Mouse (Mus musculus) olfactory bulb, adult 2 months (tissue): ENCODE data around the gene Macrod1. TPM values are rescaled to one million over a fixed set of nuclear protein-coding genes. Genes with fewer than 3 reads are reported as not detected.

Source experiments
- H3K27ac ChIP-seq: fragments of 200-500 bp; 2 replicates; pipeline ENCODE4 v1.5.1; 2012; ENCODE audit warnings: low read depth, low read length; ENCODE audit not compliant: insufficient read depth
- H3K4me1 ChIP-seq: fragments of 200-500 bp; 2 replicates; pipeline ENCODE4 v1.6.1; 2012; ENCODE audit warnings: low read length; ENCODE audit not compliant: control insufficient read depth, insufficient read depth
- H3K4me3 ChIP-seq: fragments of 200-500 bp; 2 replicates; pipeline ENCODE4 v1.5.1; 2012; ENCODE audit warnings: mild to moderate bottlenecking, low read depth, low read length, moderate library complexity; ENCODE audit not compliant: insufficient read depth
- CTCF ChIP-seq: fragments of 200-500 bp; IDR thresholded peaks from 2 replicates; pipeline ENCODE4 v1.5.1; 2012; ENCODE audit warnings: low read depth, mild to moderate bottlenecking, low read length, moderate library complexity; ENCODE audit not compliant: insufficient read depth
- POLR2A ChIP-seq: fragments of 200-500 bp; IDR thresholded peaks from 2 replicates; pipeline ENCODE4 v1.6.1; 2012; ENCODE audit warnings: mild to moderate bottlenecking, low read depth, low read length, moderate library complexity; ENCODE audit not compliant: insufficient read depth
- WGBS: fragments of 180-500 bp; shearing (Covaris S2); methylation state at CpG from one replicate; pipeline ENCODE4 v1.1.7; 2018; 5-methylcytosine and 5-hydroxymethylcytosine counted together
- polyA plus RNA-seq: library from polyadenylated mRNA; stranded (reverse); fragments of >200 nt; gene quantifications from 2 replicates; pipeline ENCODE4 v1.2.4, GENCODE M21; 2012; ENCODE audit warnings: low replicate concordance; ENCODE audit not compliant: missing spikeins, insufficient read depth, insufficient read length

The Macrod1 gene
- polyA plus RNA-seq, 1 experiment: not detected

GRCm38 (mm10) chr19:7140373-7140772 lies 83.8 kb downstream of the Macrod1 start:
- TF ChIP-seq CTCF (no peak), POLR2A (no peak)
- 48% methylated on average over 6 of the region's 6 CpGs for WGBS
- H3K4me1 ChIP-seq: peaks cover 73% of the 10 kb centered on the region
- no peak overlapping the region for H3K4me3 ChIP-seq
- H3K27ac ChIP-seq: 0 out of 2 replicates have a peak overlapping the region, but pooled peaks have one; percentile 8

DNA sequence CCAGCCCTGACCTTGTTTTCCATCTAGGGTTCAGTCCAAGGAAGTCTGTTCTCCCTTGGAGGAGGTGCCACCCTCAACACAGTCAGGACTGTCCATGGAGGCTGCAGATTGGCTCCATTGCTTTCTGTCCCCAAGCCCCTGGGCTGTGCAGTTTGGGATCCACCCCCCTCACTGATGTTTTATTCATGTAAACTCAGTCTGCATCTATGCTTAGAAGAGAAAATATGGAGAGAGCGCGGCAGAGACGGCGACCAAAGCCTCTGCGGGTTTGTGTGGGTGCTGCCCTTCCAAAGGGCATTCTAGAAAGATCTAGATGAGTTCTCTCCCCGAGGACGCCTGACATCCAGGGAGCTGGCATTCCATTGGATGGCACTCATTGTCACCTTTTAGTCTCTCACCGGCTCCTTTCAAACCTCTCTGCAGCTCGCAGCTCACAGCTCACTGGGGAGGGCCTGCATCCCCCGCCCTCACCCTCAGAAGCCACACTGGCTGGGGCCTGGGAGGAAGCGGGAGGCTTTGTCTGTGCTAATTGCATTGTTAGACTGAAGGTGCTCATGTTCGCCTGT lies 84.3 kb downstream of the Macrod1 start:
- TF ChIP-seq POLR2A (no peak), CTCF (no peak)
- Histone ChIP-seq H3K4me3 (no peak overlapping the region), H3K4me1 (peaks cover 69% of the 10 kb centered on the region), H3K27ac (peak overlapping the region; percentile 59)
- WGBS: 21% methylated on average over 12 of the region's 12 CpGs

DNA sequence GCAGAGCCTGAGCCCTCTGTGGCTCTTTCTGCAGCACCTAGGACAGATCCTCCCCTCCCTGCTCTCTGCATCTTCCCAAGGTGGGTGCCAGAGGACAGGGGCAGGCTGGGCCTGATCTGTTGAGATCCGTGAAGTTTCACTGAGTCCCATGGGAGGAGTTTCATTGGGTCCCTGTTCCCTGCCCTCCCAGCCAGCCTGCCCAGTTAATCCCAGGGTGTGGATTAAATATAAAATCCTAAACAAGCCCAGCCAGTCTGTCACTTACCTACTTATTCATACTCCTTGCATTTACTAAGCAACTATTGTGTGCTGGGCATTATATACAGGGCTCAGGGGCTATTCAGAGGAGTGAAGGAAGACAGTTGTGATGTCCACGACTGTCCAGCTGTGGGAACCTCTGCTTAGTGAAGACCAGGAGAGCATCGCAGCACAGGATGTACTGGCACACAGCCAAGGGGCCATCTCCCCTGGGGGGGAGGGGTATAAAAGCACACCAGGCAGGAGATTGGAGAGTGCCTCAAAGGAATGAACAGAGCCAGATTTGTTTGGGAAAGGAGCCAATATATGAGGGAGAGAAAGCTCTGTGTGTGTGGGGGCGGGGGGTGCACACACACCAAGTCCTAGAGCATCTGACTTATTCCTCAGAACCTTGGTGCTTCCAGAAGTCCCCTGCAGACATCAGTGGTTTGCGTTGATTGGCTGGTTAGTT lies 85.8 kb downstream of the Macrod1 start:
- Histone ChIP-seq H3K4me1 (peaks cover 67% of the 10 kb centered on the region), H3K27ac (no peak overlapping the region), H3K4me3 (no peak overlapping the region)
- no peak for TF ChIP-seq CTCF
- TF ChIP-seq POLR2A: no peak
- 45% methylated on average over 5 of the region's 5 CpGs for WGBS

DNA sequence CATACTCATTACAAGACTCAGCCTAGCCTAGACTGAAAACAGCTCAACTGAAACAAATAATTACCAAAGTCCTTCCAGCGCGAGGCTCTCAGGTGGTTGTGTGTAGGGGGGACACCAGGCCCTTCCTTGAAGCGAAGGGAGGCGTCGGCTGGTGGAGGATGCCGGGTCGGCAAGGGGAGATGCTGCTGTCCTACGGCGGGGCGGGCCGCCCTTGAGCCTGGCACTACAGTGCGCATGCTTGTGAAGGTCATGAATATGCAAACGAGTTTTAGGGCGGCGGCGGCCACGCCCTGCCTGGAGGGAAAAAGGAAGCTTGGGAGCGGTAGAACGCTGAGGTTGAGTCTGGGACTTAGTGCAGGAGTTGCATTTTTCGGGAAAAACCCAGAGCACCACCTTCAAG lies 87.2 kb downstream of the Macrod1 start:
- Histone ChIP-seq H3K4me3 (peak overlapping the region; percentile 36), H3K4me1 (peaks cover 73% of the 10 kb centered on the region), H3K27ac (peak overlapping the region; percentile 69; the same call in 1 of the 2 replicates)
- WGBS: 3% methylated on average over 20 of the region's 20 CpGs
- no peak for TF ChIP-seq CTCF
- TF ChIP-seq POLR2A: no peak

- H3K27ac ChIP-seq: no peak overlapping the region
- 64% methylated on average over 3 of the region's 3 CpGs for WGBS
- H3K4me3 ChIP-seq: no peak overlapping the region
- no peak for TF ChIP-seq CTCF
- no peak for TF ChIP-seq POLR2A
- H3K4me1 ChIP-seq: peaks cover 75% of the 10 kb centered on the region
Measured at GRCm38 (mm10) chr19:7144458-7144857, 87.8 kb downstream of the Macrod1 start.

DNA sequence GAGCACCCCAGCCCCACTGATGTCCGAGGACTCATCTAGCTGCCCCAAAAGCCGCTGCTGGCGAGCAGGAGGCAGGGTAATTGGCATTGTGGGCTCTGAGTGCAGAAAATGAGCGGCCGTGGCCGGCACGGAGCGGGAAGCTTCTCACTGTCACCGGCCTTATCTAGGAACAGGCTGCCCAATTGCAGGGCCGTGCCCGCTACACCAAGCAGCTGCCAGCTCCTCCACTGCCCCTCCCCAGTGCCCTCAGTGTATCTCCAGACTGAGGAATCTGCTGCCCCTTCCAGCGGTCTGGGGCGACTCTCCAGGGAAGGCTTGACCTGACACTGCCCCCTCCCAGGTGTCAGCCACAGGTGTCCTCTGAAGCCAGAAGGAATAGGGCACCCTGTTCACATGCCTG lies 89.8 kb downstream of the Macrod1 start:
- 65% methylated on average over 13 of the region's 13 CpGs for WGBS
- no peak overlapping the region for H3K27ac ChIP-seq
- H3K4me1 ChIP-seq: peaks cover 77% of the 10 kb centered on the region
- TF ChIP-seq POLR2A: no peak
- no peak for TF ChIP-seq CTCF
- no peak overlapping the region for H3K4me3 ChIP-seq

DNA sequence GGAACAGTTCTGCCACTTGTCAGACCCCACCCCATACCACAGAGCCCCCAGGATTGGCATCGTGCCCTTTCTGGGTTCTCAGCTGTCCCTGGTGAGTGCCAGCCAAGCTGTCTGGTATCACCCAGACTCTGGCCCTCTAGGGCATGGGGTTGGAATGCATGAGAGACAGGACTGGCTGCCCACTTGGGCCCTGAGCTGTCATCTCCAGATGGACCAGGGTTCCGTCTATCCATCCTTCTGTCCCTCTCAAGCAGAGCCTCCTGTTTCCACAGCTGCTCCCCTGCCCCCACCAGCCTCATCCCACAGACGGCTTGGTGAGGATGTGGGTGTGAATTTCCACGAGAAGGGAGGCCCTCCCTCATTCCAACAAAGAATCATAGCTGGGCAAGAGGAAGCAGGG lies 91.5 kb downstream of the Macrod1 start:
- 28% methylated on average over 4 of the region's 4 CpGs for WGBS
- peaks cover 77% of the 10 kb centered on the region for H3K4me1 ChIP-seq
- TF ChIP-seq CTCF (no peak), POLR2A (no peak)
- no peak overlapping the region for H3K4me3 ChIP-seq
- no peak overlapping the region for H3K27ac ChIP-seq

DNA sequence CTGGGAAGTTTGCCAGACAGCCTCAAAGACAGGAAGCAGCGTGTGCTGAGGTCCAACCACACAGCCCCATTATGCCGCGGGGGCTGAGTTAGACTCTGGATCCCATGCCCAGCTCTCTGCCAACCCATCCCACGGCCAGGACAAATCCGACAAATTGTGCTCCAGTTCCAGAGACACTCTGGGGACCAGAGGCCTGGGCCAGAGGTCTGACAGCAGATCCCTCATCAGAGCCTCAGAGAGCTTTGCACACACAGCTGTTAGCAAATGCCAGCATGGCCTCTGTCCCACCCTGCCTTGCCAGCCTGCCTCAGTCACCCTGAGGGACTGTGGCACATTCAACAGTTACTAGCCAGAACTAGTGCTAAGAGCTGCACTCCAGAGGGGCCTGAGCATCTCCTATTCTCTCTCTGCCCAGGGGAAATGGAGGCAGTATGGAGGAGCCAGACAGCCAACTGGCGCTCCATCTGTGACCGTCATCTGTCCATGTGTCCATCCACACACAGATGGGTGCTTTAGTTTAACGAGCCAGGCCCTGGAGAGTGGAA lies 92.0 kb downstream of the Macrod1 start:
- WGBS: 56% methylated on average over 8 of the region's 8 CpGs
- Histone ChIP-seq H3K4me3 (no peak overlapping the region), H3K27ac (0 out of 2 replicates have a peak overlapping the region, but pooled peaks have one; percentile 9), H3K4me1 (peaks cover 76% of the 10 kb centered on the region)
- TF ChIP-seq CTCF (no peak), POLR2A (no peak)

- Histone ChIP-seq H3K4me3 (no peak overlapping the region), H3K27ac (0 out of 2 replicates have a peak overlapping the region, but pooled peaks have one; percentile 9), H3K4me1 (peaks cover 75% of the 10 kb centered on the region)
- 55% methylated on average over 7 of the region's 7 CpGs for WGBS
- TF ChIP-seq CTCF (no peak), POLR2A (no peak)
Measured at GRCm38 (mm10) chr19:7149158-7149685, 92.6 kb downstream of the Macrod1 start.
